In genomic region chr8:103853048-103853447, GRCm38 (mm10) we compare ENCODE assay signal across 20 mouse cellular contexts.
A peak's percentile ranks its signal among the peaks of the same experiment; 100 is the strongest.
DNase-seq lines count a peak whose midpoint lies in the region; ATAC-seq lines count a peak whose summit lies in the region.
"Had no signal": no experiment of that assay in that cellular context is flagged by ENCODE, and none has a peak within 500 bp of the region (broad histone marks: within the 10 kb centered on the region; RNA-seq: fewer than 3 reads in every experiment).

No protein-coding gene starts in this region.

- H3K4me3 ChIP-seq in heart, embryonic 11.5 days (ENCODE audit: low read depth, low read length) = no peak overlapping the region
- H3K4me3 ChIP-seq in intestine, embryonic 14.5 days (ENCODE audit: low read depth, low read length) = no peak overlapping the region
- H3K4me3 ChIP-seq in intestine, embryonic 15.5 days (replicated peaks) = no peak overlapping the region
- H3K4me3 ChIP-seq in midbrain, embryonic 11.5 days (ENCODE audit: low read depth, low read length) = no peak overlapping the region
- no peak overlapping the region for H3K4me3 ChIP-seq in midbrain, embryonic 10.5 days
- H3K4me3 ChIP-seq: embryonic facial prominence, embryonic 15.5 days; erythroblast, embryonic 14.5 days; forebrain, embryonic 10.5 days; forebrain, embryonic 15.5 days; hindbrain, embryonic 10.5 days had no signal

- DNase-seq in heart, adult 8-10 months (ENCODE audit: low spot score) = no peak
- DNase-seq in intestine, embryonic 14.5 days (ENCODE audit: low spot score) = no peak
- DNase-seq in midbrain, embryonic 11.5 days (ENCODE audit: low spot score, missing footprints) = no peak
- no peak for DNase-seq in midbrain, embryonic 10.5 days (ENCODE audit: low spot score)
- DNase-seq: adrenal gland, adult 2 months; adrenal gland, postnatal 25 days; cerebellum, adult 18-20 months; cerebellum, adult 9-11 months; cerebellum, postnatal 36 days; gastrocnemius, postnatal 10 days; heart, adult 18-20 months had no signal

- H3K9me3 ChIP-seq in heart, embryonic 11.5 days (replicated peaks; ENCODE audit: control insufficient read depth, low read length) = no peaks in the 10 kb centered on the region
- H3K9me3 ChIP-seq in intestine, embryonic 14.5 days (ENCODE audit: control insufficient read depth, low read length) = no peaks in the 10 kb centered on the region
- H3K9me3 ChIP-seq in intestine, embryonic 15.5 days = no peaks in the 10 kb centered on the region
- H3K9me3 ChIP-seq in midbrain, embryonic 11.5 days (ENCODE audit: control insufficient read depth, low read length) = no peaks in the 10 kb centered on the region
- H3K9me3 ChIP-seq in midbrain, embryonic 10.5 days (replicated peaks) = no peaks in the 10 kb centered on the region
- H3K9me3 ChIP-seq: embryonic facial prominence, embryonic 15.5 days; forebrain, embryonic 10.5 days; forebrain, embryonic 15.5 days; hindbrain, embryonic 10.5 days had no signal

- ATAC-seq in heart, embryonic 11.5 days (replicated peaks; ENCODE audit: insufficient number of reproducible peaks, low FRiP score, low TSS enrichment) = 0 out of 2 replicates have a peak, but pooled peaks have one; percentile 19
- 0 out of 2 replicates have a peak, but pooled peaks have one; percentile 43 for ATAC-seq in intestine, embryonic 14.5 days (replicated peaks; ENCODE audit: low FRiP score, low TSS enrichment, low read depth)
- no peak for ATAC-seq in intestine, embryonic 15.5 days
- 0 out of 2 replicates have a peak, but pooled peaks have one; percentile 14 for ATAC-seq in midbrain, embryonic 11.5 days (ENCODE audit: low FRiP score)
- ATAC-seq: forebrain, embryonic 15.5 days; intestine, postnatal 0 days had no signal

- no peak overlapping the region for H3K9ac ChIP-seq in heart, embryonic 11.5 days (ENCODE audit: low read depth, low read length)
- no peak overlapping the region for H3K9ac ChIP-seq in intestine, embryonic 14.5 days (ENCODE audit: low read length)
- H3K9ac ChIP-seq in intestine, embryonic 15.5 days = no peak overlapping the region
- no peak overlapping the region for H3K9ac ChIP-seq in midbrain, embryonic 11.5 days (ENCODE audit: low read length)
- H3K9ac ChIP-seq: embryonic facial prominence, embryonic 15.5 days; forebrain, embryonic 15.5 days; hindbrain, embryonic 14.5 days had no signal

- no peak overlapping the region for H3K27ac ChIP-seq in heart, embryonic 11.5 days (ENCODE audit: low read depth, low read length)
- no peak overlapping the region for H3K27ac ChIP-seq in intestine, embryonic 14.5 days (ENCODE audit: low read depth)
- no peak overlapping the region for H3K27ac ChIP-seq in intestine, embryonic 15.5 days
- no peak overlapping the region for H3K27ac ChIP-seq in midbrain, embryonic 11.5 days (ENCODE audit: low read depth, low read length)
- H3K27ac ChIP-seq in midbrain, embryonic 10.5 days (replicated peaks) = no peak overlapping the region
- H3K27ac ChIP-seq: embryonic facial prominence, embryonic 15.5 days; forebrain, embryonic 10.5 days; forebrain, embryonic 15.5 days; hindbrain, embryonic 10.5 days; hindbrain, embryonic 14.5 days had no signal

- H3K27me3 ChIP-seq in heart, embryonic 11.5 days (ENCODE audit: control insufficient read depth, insufficient read depth, low read length) = no peaks in the 10 kb centered on the region
- H3K27me3 ChIP-seq in intestine, embryonic 14.5 days (replicated peaks; ENCODE audit: control insufficient read depth, insufficient read depth, low read length) = no peaks in the 10 kb centered on the region
- no peaks in the 10 kb centered on the region for H3K27me3 ChIP-seq in intestine, embryonic 15.5 days (replicated peaks)
- H3K27me3 ChIP-seq in midbrain, embryonic 11.5 days (ENCODE audit: control insufficient read depth, insufficient read depth, low read length) = no peaks in the 10 kb centered on the region
- H3K27me3 ChIP-seq in midbrain, embryonic 10.5 days (ENCODE audit: low read depth, poor library complexity, severe bottlenecking) = no peaks in the 10 kb centered on the region
- H3K27me3 ChIP-seq: embryonic facial prominence, embryonic 15.5 days; forebrain, embryonic 15.5 days had no signal

- no peaks in the 10 kb centered on the region for H3K36me3 ChIP-seq in heart, embryonic 11.5 days (ENCODE audit: control insufficient read depth, insufficient read depth, low read length)
- H3K36me3 ChIP-seq in intestine, embryonic 14.5 days (ENCODE audit: control insufficient read depth, insufficient read depth, low read length) = no peaks in the 10 kb centered on the region
- H3K36me3 ChIP-seq in intestine, embryonic 15.5 days = no peaks in the 10 kb centered on the region
- H3K36me3 ChIP-seq in midbrain, embryonic 11.5 days (ENCODE audit: control insufficient read depth, insufficient read depth, low read length) = no peaks in the 10 kb centered on the region
- no peaks in the 10 kb centered on the region for H3K36me3 ChIP-seq in midbrain, embryonic 10.5 days
- H3K36me3 ChIP-seq: embryonic facial prominence, embryonic 15.5 days; forebrain, embryonic 10.5 days; forebrain, embryonic 15.5 days; hindbrain, embryonic 10.5 days had no signal

- H3K4me1 ChIP-seq in heart, embryonic 11.5 days (ENCODE audit: control insufficient read depth, insufficient read depth, low read length) = peaks cover 9% of the 10 kb centered on the region; the same call in 1 of the 2 replicates
- no peaks in the 10 kb centered on the region for H3K4me1 ChIP-seq in intestine, embryonic 14.5 days (replicated peaks; ENCODE audit: control insufficient read depth, insufficient read depth, low read length)
- H3K4me1 ChIP-seq in intestine, embryonic 15.5 days (replicated peaks) = no peaks in the 10 kb centered on the region
- H3K4me1 ChIP-seq in midbrain, embryonic 11.5 days (ENCODE audit: control insufficient read depth, insufficient read depth, low read length) = no peaks in the 10 kb centered on the region
- peaks cover 5% of the 10 kb centered on the region; the same call in 1 of the 2 replicates for H3K4me1 ChIP-seq in midbrain, embryonic 10.5 days
- H3K4me1 ChIP-seq: embryonic facial prominence, embryonic 15.5 days; forebrain, embryonic 15.5 days; hindbrain, embryonic 10.5 days had no signal

- no peak overlapping the region for H3K4me2 ChIP-seq in heart, embryonic 11.5 days
- H3K4me2 ChIP-seq in intestine, embryonic 14.5 days (ENCODE audit: low read length) = no peak overlapping the region
- H3K4me2 ChIP-seq in intestine, embryonic 15.5 days (replicated peaks) = no peak overlapping the region
- H3K4me2 ChIP-seq in midbrain, embryonic 11.5 days = no peak overlapping the region
- H3K4me2 ChIP-seq: embryonic facial prominence, embryonic 15.5 days; forebrain, embryonic 15.5 days; hindbrain, embryonic 14.5 days had no signal

- WGBS in heart, embryonic 11.5 days (ENCODE audit: insufficient replicate concordance) = 69% methylated on average over 4 of the region's 4 CpGs
- 50% methylated on average over 4 of the region's 4 CpGs for WGBS in intestine, embryonic 14.5 days
- 53% methylated on average over 4 of the region's 4 CpGs for WGBS in intestine, embryonic 15.5 days
- 77% methylated on average over 4 of the region's 4 CpGs for WGBS in midbrain, embryonic 11.5 days
- 77% methylated on average over 4 of the region's 4 CpGs for WGBS in midbrain, embryonic 10.5 days
